Mouse (Mus musculus): Measurements from ENCODE around the gene Krba1. TPM values are rescaled to one million over a fixed set of nuclear protein-coding genes. Genes with fewer than 3 reads are reported as not detected.
A peak's percentile ranks its signal among the peaks of the same experiment; 100 is the strongest.

Krba1 gene
- polyA plus RNA-seq, 1 experiment from 2014 or later = 22.3 TPM

DNA sequence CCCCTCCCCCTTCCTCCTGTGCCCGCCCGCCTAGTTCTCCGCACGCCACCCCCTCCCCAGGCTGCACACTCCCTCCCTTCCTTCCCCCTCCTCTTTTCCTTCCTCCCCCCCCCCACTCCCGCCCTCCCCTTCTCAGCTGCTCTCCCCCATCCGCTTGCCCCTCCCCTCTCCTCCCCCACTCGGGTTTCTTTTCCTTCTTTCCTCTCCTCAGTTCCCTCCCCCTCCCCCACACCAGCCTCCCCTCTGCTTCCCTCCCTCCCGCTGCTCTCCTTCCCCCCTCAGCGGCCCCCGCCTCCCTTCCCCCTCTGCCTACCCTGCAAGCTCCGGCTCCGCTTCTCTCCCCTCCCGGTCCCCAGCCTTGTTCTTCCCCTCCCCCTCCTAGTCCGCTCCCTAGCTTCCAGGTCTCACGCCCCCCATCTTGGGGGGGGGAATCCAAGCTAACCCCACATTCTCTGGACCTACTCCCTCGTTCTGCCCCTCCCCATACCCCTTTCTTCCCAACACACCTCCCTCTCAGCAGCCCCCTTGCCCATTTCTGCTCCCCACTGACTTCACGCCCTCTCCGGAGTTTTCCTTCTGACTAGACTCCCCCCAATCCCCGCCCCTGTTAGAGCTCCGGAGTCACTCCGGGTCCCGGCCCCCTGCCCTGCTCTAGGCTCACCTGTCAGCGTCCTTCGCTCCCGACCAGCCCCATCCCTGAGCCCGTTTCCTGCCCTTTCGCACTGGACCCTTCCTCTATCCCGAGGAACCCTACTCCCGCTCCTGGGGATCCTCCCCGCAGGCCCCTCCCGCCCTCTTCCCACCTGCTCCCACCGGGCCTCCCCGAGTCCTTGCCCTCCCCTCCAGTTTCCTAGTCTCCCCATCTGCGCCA lies 49.2 kb downstream of the Krba1 start:
- Histone ChIP-seq H3K4me1 (ENCODE audit: insufficient read depth) (peaks cover 19% of the 10 kb centered on the region), H3K9ac (peak overlapping the region; percentile 87), H3K27me3 (ENCODE audit: insufficient read depth, low read length) (no peaks in the 10 kb centered on the region), H3K4me3 (ENCODE audit: low read depth, low read length) (peak overlapping the region; percentile 84), H3K4me2 (peak overlapping the region; percentile 86), H3K9me3 (ENCODE audit: low read depth, low read length) (no peaks in the 10 kb centered on the region), H3K36me3 (ENCODE audit: insufficient read depth) (peaks cover 25% of the 10 kb centered on the region), H3K27ac (ENCODE audit: low read depth) (peak overlapping the region; percentile 96)
- ATAC-seq (ENCODE audit: insufficient read depth) (peak; percentile 68), DNase-seq (peak; percentile 82)
- no peak for TF ChIP-seq CTCF (IDR thresholded peaks at IDR 0.05; ENCODE audit: low read depth)
- 3% methylated on average over 32 of the region's 34 CpGs for WGBS

DNA sequence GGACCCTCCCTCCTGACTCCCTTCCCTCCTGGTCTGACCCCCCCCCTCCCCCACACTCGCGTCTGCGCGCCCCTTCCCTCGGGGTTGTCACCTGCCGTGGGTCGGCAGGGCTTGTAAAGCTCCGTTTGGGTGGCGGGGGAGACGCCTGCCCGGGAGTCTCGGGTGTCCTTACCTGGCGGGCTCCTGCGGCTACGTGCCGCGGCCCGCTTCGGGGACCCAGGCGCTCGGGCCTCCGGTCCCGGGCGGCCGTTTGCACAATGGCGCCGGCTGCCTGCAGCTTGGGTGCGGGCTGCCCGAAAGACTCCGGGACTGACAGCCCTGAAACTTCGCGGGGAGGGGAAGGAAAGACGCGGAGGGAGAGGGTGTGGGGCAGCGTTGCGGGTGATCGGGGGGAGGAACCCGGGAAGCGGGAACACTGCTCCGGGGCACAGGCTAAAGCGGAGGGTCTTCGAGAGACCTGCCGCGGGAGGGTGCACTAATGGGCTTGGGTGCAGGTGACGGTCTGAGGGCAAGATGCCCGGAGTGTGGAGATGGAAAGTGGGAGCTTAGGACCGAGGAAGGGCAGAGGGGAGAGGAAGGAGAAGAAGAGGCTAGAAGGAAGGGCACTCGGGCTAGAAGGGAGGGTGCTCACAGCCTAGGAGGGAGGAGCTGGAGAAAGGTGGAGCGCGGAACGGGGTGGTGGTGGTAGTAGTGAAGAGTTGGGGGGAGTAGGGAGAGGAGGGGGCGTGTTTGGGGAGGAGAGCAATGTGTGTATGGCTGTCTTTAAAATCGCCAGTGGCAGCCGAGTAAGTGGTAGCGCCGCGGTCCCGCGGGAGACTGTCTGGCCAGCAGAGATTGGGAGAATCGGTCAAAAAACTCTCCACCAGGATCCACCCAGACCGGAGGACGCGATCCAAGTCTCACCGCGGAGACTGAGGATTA lies 50.1 kb downstream of the Krba1 start, which contains the start of gene Zfp467:
Gene Zfp467 (minus strand): TSS at position 645 of the 921 bp plus-strand sequence.
- H3K9me3 ChIP-seq (ENCODE audit: low read depth, low read length) = no peaks in the 10 kb centered on the region
- no peak for TF ChIP-seq CTCF (IDR thresholded peaks at IDR 0.05; ENCODE audit: low read depth)
- peak within 1 kb of the TSS; percentile 96 for H3K27ac ChIP-seq (ENCODE audit: low read depth)
- WGBS = under 1% methylated on average over 65 of the region's 65 CpGs
- DNase-seq (peak; percentile 65), ATAC-seq (ENCODE audit: insufficient read depth) (peak; percentile 32; the same call in 1 of the 2 replicates)
- peak within 1 kb of the TSS; percentile 86 for H3K4me2 ChIP-seq
- H3K4me3 ChIP-seq (ENCODE audit: low read depth, low read length) = peak within 1 kb of the TSS; percentile 84
- peaks cover 21% of the 10 kb centered on the region for H3K36me3 ChIP-seq (ENCODE audit: insufficient read depth)
- H3K27me3 ChIP-seq (ENCODE audit: insufficient read depth, low read length) = no peaks in the 10 kb centered on the region
- peak within 1 kb of the TSS; percentile 87 for H3K9ac ChIP-seq
- H3K4me1 ChIP-seq (ENCODE audit: insufficient read depth) = peaks cover 15% of the 10 kb centered on the region; the same call in 1 of the 2 replicates

DNA sequence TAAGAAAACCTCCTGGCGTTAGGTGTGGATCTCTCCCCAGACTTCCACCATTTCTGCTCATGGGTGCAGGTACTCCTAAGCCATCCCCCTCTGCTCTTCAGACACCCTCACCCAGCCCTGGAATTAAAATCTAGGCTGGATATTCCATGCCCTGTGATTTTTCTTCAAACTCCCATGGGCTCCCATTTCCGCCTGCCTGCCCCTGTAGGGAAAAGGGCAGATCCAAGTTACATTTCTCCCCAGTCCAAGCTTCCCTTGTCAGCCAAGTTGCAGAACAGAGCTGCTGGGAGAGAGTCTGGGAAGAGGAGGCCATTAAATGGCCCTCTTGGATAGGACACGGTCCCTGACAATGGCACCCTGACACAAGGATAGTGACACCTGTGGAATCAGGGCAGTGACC lies 50.9 kb downstream of the Krba1 start:
- H3K9ac ChIP-seq = peak overlapping the region; percentile 87
- peaks cover 16% of the 10 kb centered on the region for H3K36me3 ChIP-seq (ENCODE audit: insufficient read depth)
- no peaks in the 10 kb centered on the region for H3K9me3 ChIP-seq (ENCODE audit: low read depth, low read length)
- H3K4me2 ChIP-seq = peak overlapping the region; percentile 86
- H3K27me3 ChIP-seq (ENCODE audit: insufficient read depth, low read length) = no peaks in the 10 kb centered on the region
- no peak for DNase-seq
- peak overlapping the region; percentile 96 for H3K27ac ChIP-seq (ENCODE audit: low read depth)
- no peak for TF ChIP-seq CTCF (IDR thresholded peaks at IDR 0.05; ENCODE audit: low read depth)
- H3K4me3 ChIP-seq (ENCODE audit: low read depth, low read length) = peak overlapping the region; percentile 84
- H3K4me1 ChIP-seq (ENCODE audit: insufficient read depth) = peaks cover 9% of the 10 kb centered on the region; the same call in 1 of the 2 replicates
- ATAC-seq (ENCODE audit: insufficient read depth) = no peak
- 35% methylated on average over 3 of the region's 3 CpGs for WGBS

DNA sequence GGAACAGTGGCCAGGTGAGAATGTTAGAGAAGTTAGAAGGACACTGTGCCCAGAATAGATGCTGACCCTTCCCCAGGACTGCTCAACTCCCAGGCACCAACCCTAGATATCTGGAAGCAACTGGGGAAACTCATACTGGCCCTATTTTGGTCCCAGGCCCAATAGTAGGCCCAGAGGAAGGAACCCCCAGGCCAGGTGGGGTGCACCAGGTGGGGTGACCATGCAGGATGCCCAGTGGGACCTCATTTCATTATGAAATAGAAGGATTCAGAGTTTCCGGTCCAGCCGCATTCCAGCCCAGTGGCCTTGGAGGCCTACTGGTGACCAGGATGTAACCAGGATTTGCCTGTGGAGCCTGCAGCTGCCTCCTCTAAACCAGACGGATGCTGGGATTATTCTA lies 51.5 kb downstream of the Krba1 start:
- no peaks in the 10 kb centered on the region for H3K9me3 ChIP-seq (ENCODE audit: low read depth, low read length)
- peaks cover 9% of the 10 kb centered on the region; the same call in 1 of the 2 replicates for H3K4me1 ChIP-seq (ENCODE audit: insufficient read depth)
- no peaks in the 10 kb centered on the region for H3K27me3 ChIP-seq (ENCODE audit: insufficient read depth, low read length)
- ATAC-seq (ENCODE audit: insufficient read depth) = no peak
- H3K9ac ChIP-seq = no peak overlapping the region
- no peak for TF ChIP-seq CTCF (IDR thresholded peaks at IDR 0.05; ENCODE audit: low read depth)
- no peak overlapping the region for H3K4me3 ChIP-seq (ENCODE audit: low read depth, low read length)
- peak; percentile 34 for DNase-seq
- no peak overlapping the region for H3K4me2 ChIP-seq
- H3K36me3 ChIP-seq (ENCODE audit: insufficient read depth) = peaks cover 9% of the 10 kb centered on the region
- no peak overlapping the region for H3K27ac ChIP-seq (ENCODE audit: low read depth)
- 70% methylated on average over 3 of the region's 3 CpGs for WGBS

DNA sequence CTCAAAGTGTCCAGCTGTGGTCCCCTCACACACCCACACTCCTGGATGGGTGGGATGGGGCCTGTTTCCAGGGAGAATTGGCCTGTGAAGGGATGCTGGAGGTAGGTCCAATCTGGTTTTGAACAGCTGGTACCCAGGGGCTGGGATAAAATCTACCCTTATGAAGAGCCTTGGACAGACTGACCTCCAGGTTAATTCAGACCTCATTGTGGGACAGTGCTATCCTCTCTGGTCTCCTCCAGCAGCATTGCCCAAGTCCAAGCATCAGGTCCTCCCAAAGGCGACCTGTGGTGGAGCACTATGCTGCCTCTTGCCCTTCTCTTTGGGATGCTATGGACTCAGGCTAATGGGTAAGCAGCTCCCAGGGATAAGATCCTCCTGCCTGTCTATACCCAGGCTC lies 52.5 kb downstream of the Krba1 start, which contains the start of gene Sspo:
Gene Sspo (plus strand): TSS at position 301 of the 400 bp plus-strand sequence.
- 80% methylated on average over 1 of the region's 1 CpGs for WGBS
- Histone ChIP-seq H3K36me3 (ENCODE audit: insufficient read depth) (no peaks in the 10 kb centered on the region), H3K4me1 (ENCODE audit: insufficient read depth) (peaks cover 5% of the 10 kb centered on the region; the same call in 1 of the 2 replicates), H3K9me3 (ENCODE audit: low read depth, low read length) (no peaks in the 10 kb centered on the region), H3K9ac (no peak within 1 kb of the TSS), H3K4me3 (ENCODE audit: low read depth, low read length) (no peak within 1 kb of the TSS), H3K27me3 (ENCODE audit: insufficient read depth, low read length) (no peaks in the 10 kb centered on the region), H3K27ac (ENCODE audit: low read depth) (no peak within 1 kb of the TSS), H3K4me2 (no peak within 1 kb of the TSS)
- no peak for DNase-seq
- no peak for TF ChIP-seq CTCF (IDR thresholded peaks at IDR 0.05; ENCODE audit: low read depth)
- ATAC-seq (ENCODE audit: insufficient read depth) = no peak

DNA sequence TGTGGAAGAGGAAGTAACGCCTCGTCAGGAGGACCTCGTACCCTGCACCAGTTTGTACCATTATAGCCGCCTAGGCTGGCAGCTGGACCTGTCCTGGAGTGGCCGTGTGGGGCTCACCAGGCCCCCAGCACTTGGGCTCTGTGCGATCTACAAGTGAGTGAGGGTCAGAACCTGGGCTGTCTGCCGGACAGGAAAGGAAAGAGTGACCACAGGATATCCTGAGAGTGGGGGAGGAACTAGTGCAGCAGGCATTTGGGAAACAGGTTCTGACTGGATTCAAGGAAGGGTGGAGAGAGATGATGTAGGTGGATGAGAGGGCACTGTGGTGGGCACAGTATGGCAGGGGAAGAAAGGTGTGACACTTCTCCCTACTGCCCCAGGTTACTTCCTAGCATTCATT lies 53.1 kb downstream of the Krba1 start:
- DNase-seq = peak; percentile 37
- 52% methylated on average over 7 of the region's 7 CpGs for WGBS
- Histone ChIP-seq H3K9ac (no peak overlapping the region), H3K27ac (ENCODE audit: low read depth) (no peak overlapping the region), H3K4me1 (ENCODE audit: insufficient read depth) (no peaks in the 10 kb centered on the region), H3K4me3 (ENCODE audit: low read depth, low read length) (no peak overlapping the region), H3K27me3 (ENCODE audit: insufficient read depth, low read length) (no peaks in the 10 kb centered on the region), H3K4me2 (no peak overlapping the region), H3K9me3 (ENCODE audit: low read depth, low read length) (no peaks in the 10 kb centered on the region), H3K36me3 (ENCODE audit: insufficient read depth) (no peaks in the 10 kb centered on the region)
- no peak for TF ChIP-seq CTCF (IDR thresholded peaks at IDR 0.05; ENCODE audit: low read depth)
- no peak for ATAC-seq (ENCODE audit: insufficient read depth)
